Mouse (Mus musculus) E14TG2a.4 (cell line): ENCODE measurements around the gene Tm9sf2.

Experiments used
- CTCF ChIP-seq: conservative IDR thresholded peaks from 2 replicates; pipeline ENCODE4 v1.5.1; 2014; ENCODE audit warnings: low read length
- NANOG ChIP-seq: IDR thresholded peaks from 2 replicates; pipeline ENCODE4 v1.6.1; 2014; ENCODE audit warnings: borderline replicate concordance, low read length, mixed read lengths
- POU5F1 ChIP-seq: IDR thresholded peaks from 2 replicates; pipeline ENCODE4 v1.6.1; 2014; ENCODE audit warnings: low read length, borderline replicate concordance

DNA sequence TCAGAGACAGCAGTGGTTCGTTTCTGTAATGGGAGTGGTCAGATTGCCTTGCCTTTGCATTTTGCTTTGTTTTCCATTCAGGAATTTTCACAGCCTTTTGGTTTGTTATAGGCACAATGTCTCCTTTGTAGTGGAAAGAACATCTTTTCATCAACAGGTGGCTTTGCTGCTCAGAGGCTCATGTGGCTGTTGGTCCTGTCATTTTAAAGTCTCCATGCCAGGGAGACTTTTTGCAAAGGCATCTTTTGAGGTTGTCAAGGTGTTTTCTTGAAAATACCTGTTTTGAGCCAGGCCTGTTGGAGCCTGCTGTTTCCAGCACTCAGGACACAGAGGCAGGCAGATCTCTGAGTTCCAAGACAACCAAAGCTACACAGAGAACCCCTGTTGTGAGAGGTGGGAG is 33.3 kb downstream of the Tm9sf2 start:
- TF ChIP-seq CTCF (no peak), NANOG (no peak), POU5F1 (no peak)
